Comparison of ENCODE assay signal across 32 mouse cellular contexts in genomic region chr8:57411366-57411765, GRCm38 (mm10). TPM values are rescaled to one million over a fixed set of nuclear protein-coding genes. Genes with fewer than 3 reads are reported as not detected.
"Had no signal": no experiment of that assay in that cellular context is flagged by ENCODE, and none has a peak within 500 bp of the region (broad histone marks: within the 10 kb centered on the region; RNA-seq: fewer than 3 reads in every experiment).

No protein-coding gene starts in this region.

- H3K9me3 ChIP-seq: embryonic facial prominence, embryonic 10.5 days; embryonic facial prominence, embryonic 12.5 days; embryonic facial prominence, embryonic 13.5 days; embryonic facial prominence, embryonic 15.5 days; forebrain, embryonic 10.5 days; forebrain, embryonic 12.5 days; forebrain, embryonic 13.5 days; forebrain, embryonic 15.5 days had no signal

- H3K36me3 ChIP-seq: embryonic facial prominence, embryonic 10.5 days; embryonic facial prominence, embryonic 12.5 days; embryonic facial prominence, embryonic 13.5 days; embryonic facial prominence, embryonic 15.5 days; forebrain, embryonic 10.5 days; forebrain, embryonic 12.5 days; forebrain, embryonic 15.5 days had no signal

- DNase-seq: cerebellum, adult 2 months; cerebellum, adult 8-10 months; cerebellum, adult 9-10 months; cerebellum, adult 9-11 months; cerebellum, postnatal 10 days; cerebellum, postnatal 14 days; cerebellum, postnatal 25 days; cerebellum, postnatal 36 days; embryo, embryonic 11 days; forebrain, postnatal 0 days; gastrocnemius, adult 2 months; gastrocnemius, postnatal 10 days; gastrocnemius, postnatal 14 days; gastrocnemius, postnatal 25 days; gastrocnemius, postnatal 36 days; heart, adult 18-20 months; heart, adult 2 months had no signal

- H3K27me3 ChIP-seq: forebrain, embryonic 15.5 days had no signal

- H3K27ac ChIP-seq: embryonic facial prominence, embryonic 10.5 days; embryonic facial prominence, embryonic 12.5 days; embryonic facial prominence, embryonic 13.5 days; embryonic facial prominence, embryonic 15.5 days; forebrain, embryonic 10.5 days; forebrain, embryonic 12.5 days; forebrain, embryonic 13.5 days; forebrain, embryonic 15.5 days; gastrocnemius, adult 2 months; heart, adult 2 months had no signal

- H3K4me2 ChIP-seq: embryonic facial prominence, embryonic 12.5 days; embryonic facial prominence, embryonic 15.5 days had no signal

- H3K4me3 ChIP-seq: embryonic facial prominence, embryonic 10.5 days; embryonic facial prominence, embryonic 12.5 days; embryonic facial prominence, embryonic 13.5 days; embryonic facial prominence, embryonic 15.5 days; erythroblast, embryonic 14.5 days; forebrain, embryonic 10.5 days; forebrain, embryonic 12.5 days; forebrain, embryonic 13.5 days; forebrain, embryonic 15.5 days; gastrocnemius, adult 2 months; heart, adult 2 months had no signal

- H3K9ac ChIP-seq: embryonic facial prominence, embryonic 12.5 days; embryonic facial prominence, embryonic 13.5 days; embryonic facial prominence, embryonic 15.5 days; forebrain, embryonic 12.5 days; forebrain, embryonic 13.5 days; forebrain, embryonic 15.5 days; forebrain, postnatal 0 days had no signal

RNA-seq across cellular contexts. Expression of gene Scrg1, which starts 44.4 kb away (rescaled TPM):
- total RNA-seq: common myeloid progenitor, adult 5-6 weeks; gastrocnemius, adult 18-20 months; gastrocnemius, adult 2 months; gastrocnemius, adult 8-10 months; gastrocnemius, postnatal 10 days; gastrocnemius, postnatal 14 days; gastrocnemius, postnatal 25 days; gastrocnemius, postnatal 36 days; granulocyte monocyte progenitor cell, adult 5-6 weeks; heart, adult 18-20 months; heart, adult 2 months had no signal
- polyA plus RNA-seq: erythroblast, embryonic 14.5 days; forebrain, embryonic 10.5 days; forebrain, embryonic 11.5 days; gonadal fat pad, adult 2 months had no signal
